Mouse (Mus musculus) adipocyte (in vitro differentiated cells): Measurements from ENCODE around the gene Vmn1r177.
"Not testable (repeated sequence)": the region's sequence is repeated elsewhere in the genome, so short reads cannot be mapped to it uniquely, and the experiment has no call there.

Experiments used
- DNase-seq: peaks from one replicate; pipeline ENCODE4 v3.0.0-alpha.2; 2016; ENCODE audit warnings: low spot score

Vmn1r177 gene

GRCm38 (mm10) chr7:23866349-23866748, at the start of gene Vmn1r177:
TSS of gene Vmn1r177 (minus strand) at chr7:23866449.
- DNase-seq, result not testable (repeated sequence)

GRCm38 (mm10) chr7:23891709-23892108, 25.5 kb upstream of the Vmn1r177 start, which contains the start of gene Vmn1r178:
TSS of gene Vmn1r178 (plus strand) at chr7:23892009.
- no peak for DNase-seq

- DNase-seq, result not testable (repeated sequence)
These were observed 10.7 kb upstream of the Vmn1r177 start for GRCm38 (mm10) chr7:23876918-23877317.

GRCm38 (mm10) chr7:23837272-23837671, 29.0 kb downstream of the Vmn1r177 start, which contains the start of gene Vmn1r176:
TSS of gene Vmn1r176 (minus strand) at chr7:23837372.
- DNase-seq, result not testable (repeated sequence)
